Mouse (Mus musculus) embryonic facial prominence, embryonic 14.5 days (tissue): ENCODE results near the gene Reep3. TPM values are rescaled to one million over a fixed set of nuclear protein-coding genes. Genes with fewer than 3 reads are reported as not detected.

Experiments used
- ATAC-seq: fragments of 200-750 bp; cut with Nextera tagmentation; 2 replicates; pipeline ENCODE4 v1.8.0; 2017; ENCODE audit warnings: low read depth, moderate number of reproducible peaks, moderate TSS enrichment
- DNase-seq: peaks from one replicate; pipeline ENCODE4 v3.0.0-alpha.2; 2015; ENCODE audit warnings: low spot score
- H3K27ac ChIP-seq: fragments of 300-500 bp; sonication (generic); replicated peaks from 2 replicates; pipeline ENCODE4 v1.5.1; 2014; ENCODE audit warnings: low read depth, mild to moderate bottlenecking, low read length, moderate library complexity
- H3K27me3 ChIP-seq: fragments of 300-500 bp; sonication (generic); replicated peaks from 2 replicates; pipeline ENCODE4 v1.6.1; 2014; ENCODE audit warnings: low read length; ENCODE audit not compliant: control insufficient read depth, insufficient read depth
- H3K36me3 ChIP-seq: fragments of 300-500 bp; sonication (generic); 2 replicates; pipeline ENCODE4 v1.6.1; 2014; ENCODE audit warnings: low read length, mixed read lengths; ENCODE audit not compliant: control insufficient read depth, insufficient read depth
- H3K4me1 ChIP-seq: fragments of 300-500 bp; sonication (generic); 2 replicates; pipeline ENCODE4 v1.6.1; 2014; ENCODE audit warnings: antibody characterized with exemption, low read length; ENCODE audit not compliant: control insufficient read depth, insufficient read depth
- H3K4me2 ChIP-seq: fragments of 300-500 bp; sonication (generic); 2 replicates; pipeline ENCODE4 v1.6.1; 2014; ENCODE audit warnings: low read depth, mild to moderate bottlenecking, low read length, moderate library complexity, mixed read lengths
- H3K4me3 ChIP-seq: fragments of 300-500 bp; sonication (generic); 2 replicates; pipeline ENCODE4 v1.5.1; 2014; ENCODE audit warnings: low read depth, mild to moderate bottlenecking, low read length
- H3K9ac ChIP-seq: fragments of 300-500 bp; sonication (generic); 2 replicates; pipeline ENCODE4 v1.6.1; 2014; ENCODE audit warnings: low read depth, mild to moderate bottlenecking, low read length, moderate library complexity, mixed read lengths
- H3K9me3 ChIP-seq: fragments of 300-500 bp; sonication (generic); 2 replicates; pipeline ENCODE4 v1.6.1; 2016; ENCODE audit warnings: low read length; ENCODE audit not compliant: control insufficient read depth
- WGBS: fragments of 180-500 bp; shearing (Covaris S2); extraction: QIAGEN DNeasy Blood & Tissue Kit; methylation state at CpG from one replicate; pipeline ENCODE4 v1.1.7; 2014; 5-methylcytosine and 5-hydroxymethylcytosine counted together
- polyA plus RNA-seq: library from polyadenylated mRNA; unstranded; fragments of >200 nt; fragmentation: Nextera tagmentation; extraction: Ambion mirVana; gene quantifications from 2 replicates; pipeline ENCODE4 v1.2.1, GENCODE M21; 2014

The Reep3 gene
- polyA plus RNA-seq, 1 experiment from 2014 or later: 39.6 TPM

- no peak overlapping the region for H3K27ac ChIP-seq
- H3K27me3 ChIP-seq: no peaks in the 10 kb centered on the region
- no peaks in the 10 kb centered on the region for H3K36me3 ChIP-seq
- peak; percentile 46; the same call in 1 of the 2 replicates for ATAC-seq
- 79% methylated on average over 3 of the region's 3 CpGs for WGBS
- H3K9ac ChIP-seq: no peak overlapping the region
- DNase-seq: peak; percentile 64
- H3K9me3 ChIP-seq: 0 out of 2 replicates have a peak, but pooled peaks cover 16% of the 10 kb centered on the region
- H3K4me1 ChIP-seq: peaks cover 7% of the 10 kb centered on the region
- no peak overlapping the region for H3K4me2 ChIP-seq
- H3K4me3 ChIP-seq: no peak overlapping the region
Measured at GRCm38 (mm10) chr10:66990506-66990905, 106.2 kb downstream of the Reep3 start.

GRCm38 (mm10) chr10:66983043-66983442, 113.7 kb downstream of the Reep3 start:
- H3K36me3 ChIP-seq: no peaks in the 10 kb centered on the region
- DNase-seq: no peak
- H3K4me1 ChIP-seq: no peaks in the 10 kb centered on the region
- H3K9me3 ChIP-seq: peaks cover 3% of the 10 kb centered on the region; the same call in 1 of the 2 replicates
- H3K4me2 ChIP-seq: no peak overlapping the region
- 91% methylated on average over 5 of the region's 5 CpGs for WGBS
- H3K27ac ChIP-seq: no peak overlapping the region
- H3K9ac ChIP-seq: no peak overlapping the region
- no peaks in the 10 kb centered on the region for H3K27me3 ChIP-seq
- H3K4me3 ChIP-seq: no peak overlapping the region
- no peak for ATAC-seq

- Histone ChIP-seq H3K9me3 (peaks cover 3% of the 10 kb centered on the region; the same call in 1 of the 2 replicates), H3K36me3 (no peaks in the 10 kb centered on the region), H3K4me1 (peaks cover 7% of the 10 kb centered on the region; the same call in 1 of the 2 replicates), H3K9ac (no peak overlapping the region), H3K4me2 (no peak overlapping the region), H3K27ac (no peak overlapping the region), H3K27me3 (no peaks in the 10 kb centered on the region), H3K4me3 (no peak overlapping the region)
- ATAC-seq (no peak), DNase-seq (no peak)
- WGBS: 74% methylated on average over 2 of the region's 2 CpGs
Measured at GRCm38 (mm10) chr10:66978215-66978614, 118.5 kb downstream of the Reep3 start.

GRCm38 (mm10) chr10:66977093-66977492, 119.7 kb downstream of the Reep3 start:
- Histone ChIP-seq H3K9ac (no peak overlapping the region), H3K9me3 (peaks cover 3% of the 10 kb centered on the region; the same call in 1 of the 2 replicates), H3K4me3 (no peak overlapping the region), H3K36me3 (no peaks in the 10 kb centered on the region), H3K4me1 (peaks cover 11% of the 10 kb centered on the region; the same call in 1 of the 2 replicates), H3K4me2 (no peak overlapping the region), H3K27ac (no peak overlapping the region), H3K27me3 (no peaks in the 10 kb centered on the region)
- 92% methylated on average over 3 of the region's 3 CpGs for WGBS
- DNase-seq (no peak), ATAC-seq (no peak)

- Histone ChIP-seq H3K4me3 (no peak overlapping the region), H3K4me1 (peaks cover 11% of the 10 kb centered on the region; the same call in 1 of the 2 replicates), H3K27me3 (no peaks in the 10 kb centered on the region), H3K9ac (no peak overlapping the region), H3K9me3 (peaks cover 3% of the 10 kb centered on the region; the same call in 1 of the 2 replicates), H3K36me3 (no peaks in the 10 kb centered on the region), H3K4me2 (no peak overlapping the region), H3K27ac (no peak overlapping the region)
- no peak for ATAC-seq
- WGBS: 71% methylated on average over 1 of the region's 1 CpGs
- peak; percentile 34 for DNase-seq
Measured at GRCm38 (mm10) chr10:66975451-66975850, 121.3 kb downstream of the Reep3 start.

GRCm38 (mm10) chr10:66974417-66974816, 122.3 kb downstream of the Reep3 start:
- peak; percentile 66 for DNase-seq

GRCm38 (mm10) chr10:66973866-66974265, 122.9 kb downstream of the Reep3 start:
- no peaks in the 10 kb centered on the region for H3K27me3 ChIP-seq
- H3K36me3 ChIP-seq: no peaks in the 10 kb centered on the region
- DNase-seq (peak; percentile 63), ATAC-seq (no peak)
- H3K27ac ChIP-seq: peak overlapping the region; percentile 25; the same call in 1 of the 2 replicates
- 40% methylated on average over 6 of the region's 6 CpGs for WGBS
- peaks cover 11% of the 10 kb centered on the region; the same call in 1 of the 2 replicates for H3K4me1 ChIP-seq
- H3K9me3 ChIP-seq: no peaks in the 10 kb centered on the region
- no peak overlapping the region for H3K4me3 ChIP-seq
- H3K4me2 ChIP-seq: no peak overlapping the region
- H3K9ac ChIP-seq: no peak overlapping the region

More at GRCm38 (mm10) chr10:66974417-66974816, 122.3 kb downstream of the Reep3 start:
- no peak overlapping the region for H3K4me3 ChIP-seq
- ATAC-seq: peak; percentile 72
- no peak overlapping the region for H3K27ac ChIP-seq
- H3K27me3 ChIP-seq: no peaks in the 10 kb centered on the region
- H3K4me2 ChIP-seq: no peak overlapping the region
- peaks cover 11% of the 10 kb centered on the region; the same call in 1 of the 2 replicates for H3K4me1 ChIP-seq
- H3K9me3 ChIP-seq: no peaks in the 10 kb centered on the region
- H3K9ac ChIP-seq: no peak overlapping the region
- 63% methylated on average over 4 of the region's 4 CpGs for WGBS
- H3K36me3 ChIP-seq: no peaks in the 10 kb centered on the region

GRCm38 (mm10) chr10:66973274-66973673, 123.5 kb downstream of the Reep3 start:
- H3K36me3 ChIP-seq: no peaks in the 10 kb centered on the region
- no peaks in the 10 kb centered on the region for H3K27me3 ChIP-seq
- H3K9ac ChIP-seq: no peak overlapping the region
- H3K4me2 ChIP-seq: no peak overlapping the region
- no peak for ATAC-seq
- H3K4me1 ChIP-seq: peaks cover 11% of the 10 kb centered on the region; the same call in 1 of the 2 replicates
- no peaks in the 10 kb centered on the region for H3K9me3 ChIP-seq
- peak; percentile 9 for DNase-seq
- H3K27ac ChIP-seq: peak overlapping the region; percentile 25; the same call in 1 of the 2 replicates
- 37% methylated on average over 2 of the region's 2 CpGs for WGBS
- no peak overlapping the region for H3K4me3 ChIP-seq
